Mouse (Mus musculus) thymus, postnatal 36 days (tissue): Measurements from ENCODE around the gene Tfb2m.

Source experiments
- DNase-seq, 2 experiments: peaks; one replicate each; pipeline ENCODE4 v3.0.0; 2022; ENCODE audit warnings: mixed read lengths in 2 of 2

The Tfb2m gene

GRCm38 (mm10) chr1:179488520-179488919, 57.5 kb downstream of the Tfb2m start:
- no peak for DNase-seq

GRCm38 (mm10) chr1:179487990-179488389, 58.1 kb downstream of the Tfb2m start:
- no peak for DNase-seq

GRCm38 (mm10) chr1:179487238-179487637, 58.8 kb downstream of the Tfb2m start:
- no peak for DNase-seq

- DNase-seq: no peak
These were observed 60.1 kb downstream of the Tfb2m start for GRCm38 (mm10) chr1:179485784-179486540.

- DNase-seq: no peak
These were observed 65.2 kb downstream of the Tfb2m start for GRCm38 (mm10) chr1:179480862-179481261.
